Mouse (Mus musculus) spleen, embryonic (tissue): ENCODE measurements around the gene Myt1l.

Source experiments
- CTCF ChIA-PET: fragments of 350-600 bp; sonication (Branson Sonifier 250); formaldehyde crosslinking; loops from one replicate; lab custom pipeline; 2022; lab: Charles Lee

Myt1l gene

GRCm38 (mm10) chr12:29809569-29810185 is 281.5 kb downstream of the Myt1l start:
- CTCF ChIA-PET: no interaction called here

- CTCF ChIA-PET: no interaction called here
Observed at GRCm38 (mm10) chr12:29815466-29815865, 287.3 kb downstream of the Myt1l start.

GRCm38 (mm10) chr12:29816130-29816529 is 287.9 kb downstream of the Myt1l start:
- CTCF ChIA-PET: no interaction called here

- CTCF ChIA-PET: no interaction called here
Observed at GRCm38 (mm10) chr12:29816761-29817160, 288.6 kb downstream of the Myt1l start.

- CTCF ChIA-PET: no interaction called here
Observed at GRCm38 (mm10) chr12:29822216-29822615, 294.0 kb downstream of the Myt1l start.

- CTCF ChIA-PET: no interaction called here
Observed at GRCm38 (mm10) chr12:29823766-29824417, 295.7 kb downstream of the Myt1l start.

- CTCF ChIA-PET: no interaction called here
Observed at GRCm38 (mm10) chr12:29830571-29830970, 302.4 kb downstream of the Myt1l start.

GRCm38 (mm10) chr12:29831356-29831755 is 303.2 kb downstream of the Myt1l start:
- CTCF ChIA-PET: no interaction called here

GRCm38 (mm10) chr12:29837301-29837791 is 309.2 kb downstream of the Myt1l start:
- CTCF ChIA-PET: no interaction called here

- CTCF ChIA-PET: no interaction called here
Observed at GRCm38 (mm10) chr12:29838421-29838820, 310.2 kb downstream of the Myt1l start.

GRCm38 (mm10) chr12:29849936-29850335 is 321.8 kb downstream of the Myt1l start:
- CTCF ChIA-PET: no interaction called here

- CTCF ChIA-PET: no interaction called here
Observed at GRCm38 (mm10) chr12:29854151-29854585, 326.0 kb downstream of the Myt1l start.

- CTCF ChIA-PET: no interaction called here
Observed at GRCm38 (mm10) chr12:29855007-29855406, 326.8 kb downstream of the Myt1l start.

- CTCF ChIA-PET: no interaction called here
Observed at GRCm38 (mm10) chr12:29860986-29861385, 332.8 kb downstream of the Myt1l start.

- CTCF ChIA-PET: no interaction called here
Observed at GRCm38 (mm10) chr12:29868295-29868694, 340.1 kb downstream of the Myt1l start.

GRCm38 (mm10) chr12:29868781-29869180 is 340.6 kb downstream of the Myt1l start:
- CTCF ChIA-PET: no interaction called here

GRCm38 (mm10) chr12:29872156-29872815 is 344.1 kb downstream of the Myt1l start:
- CTCF ChIA-PET: no interaction called here

- CTCF ChIA-PET: no interaction called here
Observed at GRCm38 (mm10) chr12:29873281-29873772, 345.1 kb downstream of the Myt1l start.

- CTCF ChIA-PET: no interaction called here
Observed at GRCm38 (mm10) chr12:29877977-29878376, 349.8 kb downstream of the Myt1l start.

GRCm38 (mm10) chr12:29882871-29883617 is 354.9 kb downstream of the Myt1l start:
- CTCF ChIA-PET: no interaction called here

GRCm38 (mm10) chr12:29884376-29884775 is 356.2 kb downstream of the Myt1l start:
- CTCF ChIA-PET: no interaction called here

GRCm38 (mm10) chr12:29894669-29895068 is 366.5 kb downstream of the Myt1l start:
- CTCF ChIA-PET: no interaction called here
